Mouse (Mus musculus) c-Kit-positive CD71-negative TER-119-negative erythroid progenitor cells, embryonic 14.5 days (primary cell): Measurements from ENCODE around the gene Olfr10.

ENCODE experiments used
- DNase-seq: peaks from one replicate; pipeline ENCODE4 v3.0.0-alpha.2; 2013; ENCODE audit warnings: low read depth

Gene Olfr10

DNA sequence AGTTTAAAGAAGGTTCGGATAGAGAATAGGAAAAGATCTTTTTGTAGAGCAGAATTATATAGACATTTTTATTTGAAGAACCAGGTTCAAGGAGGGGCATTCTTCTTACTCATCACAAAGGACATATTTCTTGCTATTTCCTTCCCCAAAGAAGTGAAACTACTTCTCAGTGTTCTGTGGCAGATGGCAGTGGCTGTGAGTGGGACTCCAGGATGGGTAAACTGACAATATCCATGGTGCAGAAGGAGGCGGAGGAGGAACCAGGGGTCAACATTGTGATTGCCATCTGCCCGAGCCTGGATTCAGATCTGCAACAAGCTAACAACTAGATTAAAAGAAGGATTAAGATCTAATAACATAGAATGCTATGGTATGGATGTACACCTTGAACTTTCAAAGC lies 22.2 kb downstream of the Olfr10 start:
- DNase-seq = no peak

DNA sequence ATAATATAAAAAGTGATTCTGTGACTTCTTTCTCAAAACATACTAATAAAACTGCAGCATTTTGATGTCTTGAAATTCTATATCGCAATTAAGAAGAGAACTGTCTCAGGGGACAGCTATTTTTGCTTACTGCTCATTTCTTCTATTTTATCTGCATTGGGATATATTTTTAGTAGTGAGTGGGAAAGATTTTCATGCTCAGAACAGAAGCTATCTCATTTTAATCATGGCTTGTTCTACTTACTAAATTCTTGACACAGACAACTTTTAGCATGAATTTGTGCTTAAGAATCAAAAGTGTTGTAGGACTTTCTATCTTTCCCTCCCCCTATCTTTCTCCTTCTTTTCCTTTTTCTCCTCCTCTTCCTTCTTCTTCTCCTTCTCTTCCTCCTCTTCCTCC lies 25.1 kb downstream of the Olfr10 start:
- DNase-seq = no peak

DNA sequence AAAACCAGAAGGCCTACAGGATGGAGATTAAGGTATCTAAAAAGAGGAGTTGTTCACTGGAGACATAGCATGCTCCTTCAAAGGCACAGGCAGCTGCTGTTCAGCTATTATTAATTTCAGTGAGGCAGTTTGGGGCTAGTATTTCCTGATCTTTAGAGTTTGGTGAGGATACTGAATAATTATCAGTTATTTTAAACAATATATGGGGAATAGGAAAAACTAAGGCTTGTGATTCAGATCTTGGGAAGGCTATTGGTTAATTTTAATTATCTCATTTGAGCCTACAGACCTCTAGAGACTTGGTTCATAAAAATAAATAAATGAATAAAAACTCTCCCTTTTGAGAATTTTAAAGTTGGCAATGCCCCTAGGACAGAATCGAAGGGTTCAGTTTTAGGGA lies 30.3 kb downstream of the Olfr10 start, which contains the start of gene Olfr1390:
Gene Olfr1390 (plus strand): TSS at position 301 of the 400 bp plus-strand sequence.
- no peak for DNase-seq

DNA sequence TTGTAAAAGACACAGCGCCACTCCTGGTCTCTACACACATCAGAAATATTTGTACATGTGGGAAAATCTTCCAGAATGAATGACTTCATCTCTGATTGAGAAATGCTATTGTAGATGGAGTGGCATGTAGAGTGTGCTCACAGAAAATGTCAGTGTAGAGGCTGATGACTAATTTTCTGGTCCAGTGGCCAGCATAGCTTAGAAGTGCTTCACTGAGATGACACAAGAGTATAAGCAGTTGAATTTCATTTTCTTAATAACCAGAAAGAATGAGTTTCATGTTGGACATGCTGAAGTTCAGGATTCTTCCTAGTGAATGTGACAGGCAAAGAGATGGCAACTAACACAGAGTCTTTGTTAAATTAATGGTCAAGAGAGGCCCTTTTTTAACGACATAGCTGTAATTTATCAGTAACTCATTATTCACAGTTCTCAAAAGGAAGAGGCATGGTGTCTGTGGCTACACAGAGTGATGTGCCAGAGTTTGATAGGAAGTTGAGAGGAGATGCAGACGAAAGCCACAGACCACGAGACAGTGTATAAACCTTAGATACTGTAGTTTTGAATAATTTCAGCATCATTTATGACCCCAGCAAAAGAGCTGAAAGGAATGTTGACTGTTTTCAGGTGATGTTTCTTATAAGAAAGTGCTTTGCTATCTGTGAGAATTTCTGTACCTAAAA lies 32.8 kb downstream of the Olfr10 start:
- DNase-seq = no peak
